Mouse (Mus musculus) midbrain, embryonic 16.5 days (tissue): ENCODE data around the gene Asic1. TPM values are rescaled to one million over a fixed set of nuclear protein-coding genes. Genes with fewer than 3 reads are reported as not detected.

Experiments used
- ATAC-seq: fragments of 200-750 bp; cut with Nextera tagmentation; 2 replicates; pipeline ENCODE4 v1.8.0; 2017; ENCODE audit warnings: moderate TSS enrichment
- H3K27ac ChIP-seq: fragments of 300-500 bp; sonication (generic); 2 replicates; pipeline ENCODE4 v1.5.1; 2014; ENCODE audit warnings: mild to moderate bottlenecking, low read length, mixed read lengths
- H3K27me3 ChIP-seq: fragments of 300-500 bp; sonication (generic); 2 replicates; pipeline ENCODE4 v1.6.1; 2014; ENCODE audit warnings: low read depth, low read length, mixed read lengths; ENCODE audit not compliant: control insufficient read depth, insufficient read depth
- H3K36me3 ChIP-seq: fragments of 300-500 bp; sonication (generic); 2 replicates; pipeline ENCODE4 v1.6.1; 2014; ENCODE audit warnings: mild to moderate bottlenecking, low read length, moderate library complexity, mixed read lengths; ENCODE audit not compliant: control insufficient read depth, insufficient read depth
- H3K4me1 ChIP-seq: fragments of 300-500 bp; sonication (generic); 2 replicates; pipeline ENCODE4 v1.6.1; 2014; ENCODE audit warnings: mild to moderate bottlenecking, low read length, mixed read lengths; ENCODE audit not compliant: control insufficient read depth, insufficient read depth
- H3K4me2 ChIP-seq: fragments of 300-500 bp; sonication (generic); 2 replicates; pipeline ENCODE4 v1.6.1; 2014; ENCODE audit warnings: mild to moderate bottlenecking, low read length, mixed read lengths
- H3K4me3 ChIP-seq: fragments of 300-500 bp; sonication (generic); 2 replicates; pipeline ENCODE4 v1.5.1; 2014; ENCODE audit warnings: low read depth, mild to moderate bottlenecking, low read length, moderate library complexity, mixed read lengths
- H3K9ac ChIP-seq: fragments of 300-500 bp; sonication (generic); 2 replicates; pipeline ENCODE4 v1.6.1; 2014; ENCODE audit warnings: low read depth, low read length, mixed read lengths
- H3K9me3 ChIP-seq: fragments of 300-500 bp; sonication (generic); replicated peaks from 2 replicates; pipeline ENCODE4 v1.6.1; 2014; ENCODE audit warnings: mild to moderate bottlenecking, low read length, mixed read lengths; ENCODE audit not compliant: control insufficient read depth, poor library complexity, severe bottlenecking
- WGBS: fragments of 180-500 bp; shearing (Covaris S2); extraction: QIAGEN DNeasy Blood & Tissue Kit; methylation state at CpG from one replicate; pipeline ENCODE4 v1.1.7; 2014; 5-methylcytosine and 5-hydroxymethylcytosine counted together
- polyA plus RNA-seq: library from polyadenylated mRNA; unstranded; fragments of >200 nt; fragmentation: Nextera tagmentation; extraction: Ambion mirVana; gene quantifications from 2 replicates; pipeline ENCODE4 v1.2.1, GENCODE M21; 2015

The Asic1 gene
- polyA plus RNA-seq, 1 experiment from 2014 or later: 53.9 TPM

- no peaks in the 10 kb centered on the region for H3K9me3 ChIP-seq
- H3K4me2 ChIP-seq: no peak overlapping the region
- H3K27ac ChIP-seq: no peak overlapping the region
- whole genome bisulfite sequencing: 85% methylated on average over 9 of the region's 9 CpGs
- no peak overlapping the region for H3K9ac ChIP-seq
- peaks cover 13% of the 10 kb centered on the region for H3K36me3 ChIP-seq
- ATAC-seq: no peak
- H3K4me3 ChIP-seq: no peak overlapping the region
- no peaks in the 10 kb centered on the region for H3K27me3 ChIP-seq
- H3K4me1 ChIP-seq: peaks cover 6% of the 10 kb centered on the region
Measured at GRCm38 (mm10) chr15:99718461-99719021, 48.4 kb downstream of the Asic1 start.

DNA sequence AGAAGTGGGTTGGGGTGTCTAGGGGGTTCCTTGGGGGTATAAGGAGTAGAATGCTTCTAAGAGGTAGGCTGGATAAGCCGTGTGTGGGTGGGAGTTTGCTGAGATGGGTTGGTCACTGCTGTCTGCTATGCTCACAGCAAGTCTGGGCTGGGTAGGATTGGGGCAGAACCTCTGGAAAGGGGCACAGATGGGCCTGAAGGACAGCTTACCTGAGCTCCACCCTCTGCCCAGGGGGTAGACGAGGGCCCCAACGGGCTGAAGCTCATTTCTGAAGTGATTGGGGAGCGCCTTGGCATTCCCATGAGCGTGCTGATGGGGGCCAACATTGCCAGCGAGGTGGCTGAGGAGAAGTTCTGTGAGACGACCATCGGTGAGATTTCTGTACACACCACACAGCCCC, 49.7 kb downstream of the Asic1 start:
- ATAC-seq: no peak
- H3K27ac ChIP-seq: no peak overlapping the region
- H3K4me1 ChIP-seq: peaks cover 19% of the 10 kb centered on the region
- H3K4me3 ChIP-seq: no peak overlapping the region
- H3K4me2 ChIP-seq: no peak overlapping the region
- no peak overlapping the region for H3K9ac ChIP-seq
- WGBS: 78% methylated on average over 8 of the region's 8 CpGs
- H3K9me3 ChIP-seq: no peaks in the 10 kb centered on the region
- H3K27me3 ChIP-seq: no peaks in the 10 kb centered on the region
- peaks cover 6% of the 10 kb centered on the region; the same call in 1 of the 2 replicates for H3K36me3 ChIP-seq

DNA sequence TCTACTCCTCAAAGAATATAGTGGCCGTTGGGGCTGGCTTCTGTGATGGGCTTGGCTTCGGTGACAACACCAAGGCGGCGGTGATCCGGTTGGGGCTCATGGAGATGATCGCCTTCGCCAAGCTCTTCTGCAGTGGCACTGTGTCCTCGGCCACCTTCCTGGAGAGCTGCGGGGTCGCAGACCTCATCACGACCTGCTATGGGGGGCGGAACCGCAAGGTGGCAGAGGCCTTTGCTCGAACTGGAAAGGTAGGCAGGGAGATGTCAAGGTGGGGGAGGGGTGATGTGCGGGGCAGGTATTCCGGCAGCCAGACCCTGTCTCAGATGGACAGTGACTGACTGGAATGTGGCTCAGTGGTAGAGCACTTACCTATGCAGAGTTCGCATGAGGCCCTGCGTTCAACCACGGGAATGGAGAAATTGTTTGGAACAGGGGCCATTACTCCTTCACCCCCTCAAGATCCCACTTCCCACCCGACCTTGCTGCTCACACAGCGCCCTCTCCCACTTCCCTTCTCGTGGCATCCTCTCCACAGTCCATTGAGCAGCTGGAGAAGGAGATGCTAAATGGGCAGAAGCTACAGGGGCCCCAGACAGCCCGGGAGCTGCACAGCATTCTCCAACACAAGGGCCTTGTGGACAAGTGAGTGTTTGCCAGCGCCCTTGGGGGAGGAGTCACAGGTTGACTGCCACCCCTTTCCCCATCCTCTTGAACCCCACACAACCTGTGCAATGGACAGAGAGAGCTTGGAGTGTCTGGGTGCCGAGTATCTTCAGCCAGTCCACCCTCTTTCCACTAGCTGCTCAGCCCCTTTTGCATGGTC, 52.0 kb downstream of the Asic1 start:
- H3K4me2 ChIP-seq: no peak overlapping the region
- no peak overlapping the region for H3K9ac ChIP-seq
- no peaks in the 10 kb centered on the region for H3K9me3 ChIP-seq
- no peak for ATAC-seq
- H3K4me3 ChIP-seq: no peak overlapping the region
- H3K27me3 ChIP-seq: no peaks in the 10 kb centered on the region
- peaks cover 21% of the 10 kb centered on the region for H3K4me1 ChIP-seq
- H3K36me3 ChIP-seq: peaks cover 6% of the 10 kb centered on the region; the same call in 1 of the 2 replicates
- H3K27ac ChIP-seq: no peak overlapping the region
- 85% methylated on average over 25 of the region's 25 CpGs for WGBS

- H3K4me2 ChIP-seq: no peak overlapping the region
- 51% methylated on average over 10 of the region's 10 CpGs for WGBS
- no peak overlapping the region for H3K9ac ChIP-seq
- no peaks in the 10 kb centered on the region for H3K27me3 ChIP-seq
- ATAC-seq: no peak
- H3K36me3 ChIP-seq: peaks cover 12% of the 10 kb centered on the region
- H3K4me1 ChIP-seq: peaks cover 21% of the 10 kb centered on the region
- no peak overlapping the region for H3K4me3 ChIP-seq
- no peaks in the 10 kb centered on the region for H3K9me3 ChIP-seq
- H3K27ac ChIP-seq: no peak overlapping the region
Measured at GRCm38 (mm10) chr15:99723120-99723514, 52.9 kb downstream of the Asic1 start.

DNA sequence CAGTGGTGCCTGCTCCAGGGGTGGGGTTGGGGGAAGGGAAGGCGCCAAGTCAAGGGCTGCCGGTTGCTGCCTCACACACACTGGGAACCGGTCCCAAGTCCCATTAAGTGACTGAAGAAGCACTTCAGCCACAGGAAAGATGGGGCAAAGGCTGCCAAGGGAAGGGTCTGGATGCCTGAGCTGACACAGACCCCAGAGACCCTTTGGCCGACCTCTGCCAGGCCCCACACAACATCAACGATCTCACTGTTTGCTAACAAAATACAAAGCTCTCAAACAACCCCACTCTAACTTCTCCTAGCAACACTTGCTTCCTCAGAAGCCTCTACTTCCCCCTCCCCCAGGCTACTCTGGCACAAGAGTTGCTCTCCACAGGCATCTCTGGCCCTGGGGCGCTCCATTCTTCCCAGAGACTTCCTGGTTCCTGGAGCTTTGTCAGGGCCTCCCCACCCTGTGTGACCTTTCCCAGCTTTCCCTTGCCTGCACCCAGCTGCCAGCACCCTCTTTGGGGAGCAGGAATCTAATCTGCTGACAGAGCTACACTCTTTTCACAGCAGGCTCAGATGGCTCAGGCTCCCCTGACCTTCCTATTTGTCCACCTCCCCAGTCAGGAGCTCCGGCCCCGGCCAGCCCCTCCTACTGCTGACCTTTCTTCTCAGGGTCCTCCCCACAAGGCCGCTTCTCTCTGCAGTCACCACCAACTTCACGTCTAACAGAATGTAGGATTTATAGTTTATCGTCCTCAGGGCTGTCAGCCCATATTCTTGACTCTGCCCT, 53.5 kb downstream of the Asic1 start:
- H3K4me3 ChIP-seq: no peak overlapping the region
- no peak for ATAC-seq
- H3K27ac ChIP-seq: peak overlapping the region; percentile 50
- no peaks in the 10 kb centered on the region for H3K9me3 ChIP-seq
- peaks cover 21% of the 10 kb centered on the region for H3K4me1 ChIP-seq
- H3K27me3 ChIP-seq: no peaks in the 10 kb centered on the region
- 17% methylated on average over 11 of the region's 11 CpGs for WGBS
- H3K36me3 ChIP-seq: peaks cover 13% of the 10 kb centered on the region
- H3K4me2 ChIP-seq: no peak overlapping the region
- peak overlapping the region; percentile 70 for H3K9ac ChIP-seq

DNA sequence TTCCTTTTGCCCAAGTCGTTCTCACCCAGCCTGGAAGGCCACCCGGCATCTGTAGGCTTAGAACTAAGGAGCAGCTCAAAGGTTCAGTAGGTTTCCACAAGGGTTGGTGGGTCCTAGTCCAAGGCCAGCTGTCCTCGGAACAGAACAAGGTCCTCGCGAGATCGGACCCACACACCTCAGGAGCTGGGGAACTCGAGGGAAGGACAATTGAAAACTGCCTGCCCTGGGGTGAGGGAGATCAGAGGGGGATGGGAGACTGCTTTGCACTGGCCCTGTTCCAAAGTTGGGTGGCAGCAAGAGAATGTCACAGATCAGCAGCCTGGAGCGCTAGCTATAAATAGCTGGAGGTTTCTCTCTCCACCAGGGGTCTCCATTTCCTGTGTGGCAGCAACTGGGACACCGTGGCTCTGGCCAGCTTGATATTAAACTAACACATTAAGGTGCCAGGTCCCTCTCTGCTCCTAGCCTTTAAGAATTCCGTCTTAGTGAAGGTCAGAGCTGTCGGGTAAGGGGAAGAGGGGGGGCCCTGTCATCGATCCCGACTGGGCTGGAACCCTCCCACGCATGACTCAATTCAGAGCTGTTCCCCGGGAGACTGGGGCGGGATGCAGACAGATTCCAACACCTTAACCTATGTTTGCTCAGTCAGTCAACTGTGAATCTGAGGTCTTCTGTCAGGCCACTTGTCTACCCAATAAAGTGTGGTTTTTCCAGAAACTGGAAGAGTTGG, 54.3 kb downstream of the Asic1 start:
- Histone ChIP-seq H3K9me3 (no peaks in the 10 kb centered on the region), H3K4me2 (peak overlapping the region; percentile 67), H3K4me3 (peak overlapping the region; percentile 100), H3K4me1 (peaks cover 21% of the 10 kb centered on the region), H3K36me3 (peaks cover 17% of the 10 kb centered on the region; the same call in 1 of the 2 replicates), H3K9ac (peak overlapping the region; percentile 70), H3K27me3 (no peaks in the 10 kb centered on the region), H3K27ac (peak overlapping the region; percentile 50)
- 11% methylated on average over 16 of the region's 16 CpGs for WGBS
- peak; percentile 25 for ATAC-seq

- H3K4me3 ChIP-seq: peak within 1 kb of the TSS; percentile 100
- peak; percentile 95 for ATAC-seq
- peaks cover 17% of the 10 kb centered on the region; the same call in 1 of the 2 replicates for H3K36me3 ChIP-seq
- peak within 1 kb of the TSS; percentile 94 for H3K9ac ChIP-seq
- under 1% methylated on average over 65 of the region's 68 CpGs for WGBS
- peak within 1 kb of the TSS; percentile 75 for H3K4me2 ChIP-seq
- no peaks in the 10 kb centered on the region for H3K27me3 ChIP-seq
- H3K4me1 ChIP-seq: peaks cover 21% of the 10 kb centered on the region
- H3K9me3 ChIP-seq: no peaks in the 10 kb centered on the region
- peak within 1 kb of the TSS; percentile 90 for H3K27ac ChIP-seq
Measured at GRCm38 (mm10) chr15:99725341-99726155, 55.4 kb downstream of the Asic1 start, which contains the start of gene Cox14. TSS of gene Cox14 (plus strand) at chr15:99725618.

GRCm38 (mm10) chr15:99726549-99726948, 56.4 kb downstream of the Asic1 start:
- ATAC-seq: no peak
- WGBS: 74% methylated on average over 2 of the region's 2 CpGs
- no peak overlapping the region for H3K27ac ChIP-seq

More at GRCm38 (mm10) chr15:99726549-99726948, 56.4 kb downstream of the Asic1 start:
- Histone ChIP-seq H3K27me3 (no peaks in the 10 kb centered on the region), H3K4me1 (peaks cover 21% of the 10 kb centered on the region), H3K36me3 (peaks cover 12% of the 10 kb centered on the region; the same call in 1 of the 2 replicates), H3K9me3 (no peaks in the 10 kb centered on the region), H3K4me3 (peak overlapping the region; percentile 100), H3K4me2 (peak overlapping the region; percentile 75), H3K9ac (no peak overlapping the region)
